1 mouse cellular context compared by ENCODE assay signal in genomic region chr6:146775864-146776263, GRCm38 (mm10). TPM values are rescaled to one million over a fixed set of nuclear protein-coding genes. Genes with fewer than 3 reads are reported as not detected.
"Had no signal": no experiment of that assay in that cellular context is flagged by ENCODE, and none has a peak within 500 bp of the region (broad histone marks: within the 10 kb centered on the region; RNA-seq: fewer than 3 reads in every experiment).

No protein-coding gene starts in this region.

RNA-seq across cellular contexts. Expression of gene Arntl2, which starts 20.0 kb away (rescaled TPM):
- total RNA-seq: megakaryocyte-erythroid progenitor cell, adult 5-6 weeks had no signal
